Mouse (Mus musculus): ENCODE results near the gene Ankrd40. TPM values are rescaled to one million over a fixed set of nuclear protein-coding genes. Genes with fewer than 3 reads are reported as not detected.
A peak's percentile ranks its signal among the peaks of the same experiment; 100 is the strongest.

The Ankrd40 gene
- total and polyA plus RNA-seq, 3 experiments: 56.0 to 98.8 (median 62.0) TPM

DNA sequence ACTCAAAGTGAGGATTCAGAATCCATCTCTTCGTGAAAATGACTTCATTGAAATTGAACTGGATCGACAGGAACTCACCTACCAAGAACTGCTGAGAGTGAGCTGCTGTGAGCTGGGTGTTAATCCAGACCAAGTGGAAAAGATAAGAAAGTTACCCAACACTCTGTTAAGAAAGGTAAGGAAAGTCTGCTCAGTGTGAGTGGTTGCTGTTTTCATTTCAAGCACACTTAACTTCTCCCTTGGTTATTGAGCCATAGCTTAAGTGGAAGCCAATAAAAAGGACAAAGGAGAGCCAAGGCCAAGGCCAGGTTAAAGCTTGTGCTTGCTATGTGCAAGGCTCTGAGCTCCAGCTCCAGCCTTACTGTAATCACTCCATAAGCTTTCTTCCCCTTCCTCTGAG lies 10.5 kb downstream of the Ankrd40 start:
- no peaks in the 10 kb centered on the region for H3K27me3 ChIP-seq (replicated peaks)
- peaks cover 41 to 83% of the 10 kb centered on the region in 2 experiments for H3K36me3 ChIP-seq (replicated peaks in 1 of 2; ENCODE audit: control insufficient read depth in 1 of 2, insufficient read depth in 1 of 2, low read length in 1 of 2)
- no peak for DNase-seq (ENCODE audit: extremely low read depth)
- in situ Hi-C loops (cut with MboI; ENCODE audit: low pct_ligation_motif_present, low pct_unique_long_range_greater_than_20kb, low sequenced_read_pairs) (loop anchor here (5.0 kb wide), 1 partner anchor 144 kb away; no protein-coding TSS in a partner anchor), dilution Hi-C loops (cut with MboI; ENCODE audit: extremely low pct_ligation_motif_present, extremely low pct_unique_long_range_greater_than_20kb, low sequenced_read_pairs) (no loop called here)
- H3K9me3 ChIP-seq (replicated peaks; ENCODE audit: low read length): no peaks in the 10 kb centered on the region
- H3K4me2 ChIP-seq (ENCODE audit: insufficient read depth, low read depth, poor library complexity, severe bottlenecking): no peak overlapping the region
- H3K27ac ChIP-seq (ENCODE audit: insufficient read depth, low read depth): no peak overlapping the region
- no peak overlapping the region for H3K9ac ChIP-seq (ENCODE audit: insufficient read depth, low read depth)
- no peaks in the 10 kb centered on the region for H3K79me2 ChIP-seq (replicated peaks; ENCODE audit: control insufficient read depth, extremely low read depth, insufficient read depth, poor library complexity, severe bottlenecking)
- H3K4me3 ChIP-seq (replicated peaks in 1 of 3; ENCODE audit: low read depth in 2 of 3, low read length in 2 of 3, poor library complexity in 1 of 3): no peak overlapping the region
- peaks cover 0 to 25% of the 10 kb centered on the region in 2 experiments; a peak in 2 of 4 replicates for H3K4me1 ChIP-seq (ENCODE audit: control insufficient read depth in 1 of 2, insufficient read depth in 2 of 2)
- TF ChIP-seq PAX5 (IDR thresholded peaks at IDR 0.05; ENCODE audit: low read length): no peak

DNA sequence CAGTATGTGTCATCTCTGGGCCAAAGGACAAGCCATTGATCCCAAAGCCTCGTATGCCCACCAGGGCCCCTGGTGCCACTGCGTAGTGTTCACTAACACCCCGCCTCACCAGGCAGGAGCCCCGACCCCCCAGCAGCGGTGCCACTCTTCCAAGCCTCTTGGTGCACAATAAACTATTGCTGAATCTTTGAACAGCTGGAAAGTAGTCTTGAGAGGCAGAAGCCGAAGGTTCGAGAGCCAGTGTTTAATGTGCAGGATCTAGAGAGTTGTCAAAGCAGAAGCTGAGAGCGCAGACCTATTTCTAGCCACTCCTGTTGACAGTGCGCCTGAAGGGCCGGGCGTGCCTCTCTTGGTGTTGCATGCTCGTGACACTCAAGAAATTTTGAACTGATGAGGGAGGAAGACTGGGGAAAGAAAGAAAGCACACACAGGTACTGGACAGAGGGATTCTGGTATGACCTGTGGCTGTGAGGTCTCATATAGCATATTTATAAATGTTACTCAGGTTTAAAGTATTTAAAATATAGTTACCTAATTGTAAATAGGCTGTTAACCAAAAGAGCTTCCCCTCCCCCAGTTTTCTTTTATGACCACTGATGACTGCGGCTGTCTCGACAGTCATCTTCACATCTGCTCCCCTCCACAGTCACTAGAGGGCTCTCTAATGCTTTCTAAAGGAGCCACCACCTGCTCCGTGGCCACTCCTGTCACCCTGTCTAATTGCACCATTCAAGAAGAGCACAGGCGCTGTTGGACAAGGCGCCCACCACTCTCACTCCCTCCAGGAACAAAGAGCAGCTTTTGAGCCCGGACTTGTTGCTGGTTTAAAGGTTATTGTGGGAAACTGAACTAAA lies 12.2 kb downstream of the Ankrd40 start:
- H3K9ac ChIP-seq (ENCODE audit: insufficient read depth, low read depth): no peak overlapping the region
- no peaks in the 10 kb centered on the region for H3K79me2 ChIP-seq (replicated peaks; ENCODE audit: control insufficient read depth, extremely low read depth, insufficient read depth, poor library complexity, severe bottlenecking)
- in situ Hi-C loops (cut with MboI; ENCODE audit: low pct_ligation_motif_present, low pct_unique_long_range_greater_than_20kb, low sequenced_read_pairs): loop anchor here (5.0 kb wide), 1 partner anchor 142 kb away; no protein-coding TSS in a partner anchor
- H3K9me3 ChIP-seq (replicated peaks; ENCODE audit: low read length): no peaks in the 10 kb centered on the region
- peak; percentile 87 for DNase-seq (ENCODE audit: extremely low read depth)
- H3K27ac ChIP-seq (ENCODE audit: insufficient read depth, low read depth): no peak overlapping the region
- H3K4me2 ChIP-seq (ENCODE audit: insufficient read depth, low read depth, poor library complexity, severe bottlenecking): no peak overlapping the region
- no peak overlapping the region for H3K4me3 ChIP-seq (replicated peaks in 1 of 3; ENCODE audit: low read depth in 2 of 3, low read length in 2 of 3, poor library complexity in 1 of 3)
- dilution Hi-C loops (cut with MboI; ENCODE audit: extremely low pct_ligation_motif_present, extremely low pct_unique_long_range_greater_than_20kb, low sequenced_read_pairs): no loop called here
- peaks cover 0 to 40% of the 10 kb centered on the region in 2 experiments; a peak in 2 of 4 replicates for H3K4me1 ChIP-seq (ENCODE audit: control insufficient read depth in 1 of 2, insufficient read depth in 2 of 2)
- no peaks in the 10 kb centered on the region for H3K27me3 ChIP-seq (replicated peaks)
- peaks cover 32 to 69% of the 10 kb centered on the region in 2 experiments for H3K36me3 ChIP-seq (replicated peaks in 1 of 2; ENCODE audit: control insufficient read depth in 1 of 2, insufficient read depth in 1 of 2, low read length in 1 of 2)
- TF ChIP-seq IRF4 (IDR thresholded peaks at IDR 0.05; ENCODE audit: low read depth, low read length) (peak; percentile 44; the same call in 1 of the 2 replicates), UBTF (IDR thresholded peaks at IDR 0.05; ENCODE audit: low read depth, low read length) (no peak), RCOR1 (conservative IDR thresholded peaks at IDR 0.05; ENCODE audit: low read depth, low read length) (no peak), CHD1 (IDR thresholded peaks at IDR 0.05; ENCODE audit: low read depth, low read length) (no peak), TCF12 (IDR thresholded peaks at IDR 0.05; ENCODE audit: low read depth, low read length) (no peak), ZMIZ1 (IDR thresholded peaks at IDR 0.05; ENCODE audit: low read depth, low read length) (no peak), ZKSCAN1 (IDR thresholded peaks at IDR 0.05; ENCODE audit: borderline replicate concordance, low read depth, low read length) (no peak), MXI1 (IDR thresholded peaks at IDR 0.05; ENCODE audit: low read depth, low read length) (no peak), E2F4 (IDR thresholded peaks at IDR 0.05; ENCODE audit: insufficient replicate concordance, low read depth, low read length) (no peak), POLR2AphosphoS2 (IDR thresholded peaks at IDR 0.05; ENCODE audit: low read depth, low read length) (no peak), MAFK (IDR thresholded peaks at IDR 0.05; ENCODE audit: insufficient replicate concordance, low read length) (no peak), ELF1 (IDR thresholded peaks at IDR 0.05; ENCODE audit: low read depth, low read length) (0 out of 2 replicates have a peak, but pooled peaks have one; percentile 18), BHLHE40 (IDR thresholded peaks at IDR 0.05; ENCODE audit: low read depth, low read length) (no peak), MAZ (IDR thresholded peaks at IDR 0.05; ENCODE audit: low read depth, low read length) (no peak), NRF1 (IDR thresholded peaks at IDR 0.05; ENCODE audit: low read depth, low read length) (no peak), SIN3A (IDR thresholded peaks at IDR 0.05; ENCODE audit: low read length) (peak; percentile 58; the same call in 1 of the 2 replicates), ZC3H11A (IDR thresholded peaks at IDR 0.05; ENCODE audit: low read depth, low read length) (peak; percentile 93), MEF2A (IDR thresholded peaks at IDR 0.05; ENCODE audit: borderline replicate concordance, low read depth, low read length) (no peak), JUND (conservative IDR thresholded peaks at IDR 0.05; ENCODE audit: low read depth, low read length) (no peak), PAX5 (IDR thresholded peaks at IDR 0.05; ENCODE audit: low read length) (no peak), KAT2A (IDR thresholded peaks at IDR 0.05; ENCODE audit: insufficient replicate concordance, low read length) (no peak), GABPA (IDR thresholded peaks at IDR 0.05; ENCODE audit: insufficient replicate concordance, low read depth, low read length) (no peak), USF2 (conservative IDR thresholded peaks at IDR 0.05; ENCODE audit: low read depth, low read length) (no peak), SMC3 (IDR thresholded peaks at IDR 0.05; ENCODE audit: low read depth, low read length) (peak; percentile 98), POLR2A (IDR thresholded peaks at IDR 0.05; ENCODE audit: low read depth, low read length) (no peak), NELFE (IDR thresholded peaks at IDR 0.05; ENCODE audit: low read depth, low read length) (peak; percentile 40; the same call in 1 of the 2 replicates), ETS1 (conservative IDR thresholded peaks at IDR 0.05; ENCODE audit: low read depth, low read length) (no peak), MYC (IDR thresholded peaks at IDR 0.05; ENCODE audit: low read depth, low read length) (peak; percentile 62), EP300 (IDR thresholded peaks at IDR 0.05; ENCODE audit: low read length) (no peak), ZNF384 (IDR thresholded peaks at IDR 0.05; ENCODE audit: low read depth, low read length) (no peak), MAX (IDR thresholded peaks at IDR 0.05; ENCODE audit: low read length) (peak; percentile 61; the same call in 1 of the 2 replicates)
